Mouse (Mus musculus) gastrocnemius, postnatal 25 days (tissue): Measurements from ENCODE around the gene Zfp28. TPM values are rescaled to one million over a fixed set of nuclear protein-coding genes. Genes with fewer than 3 reads are reported as not detected.
"Not testable (repeated sequence)": the region's sequence is repeated elsewhere in the genome, so short reads cannot be mapped to it uniquely, and the experiment has no call there.

Experiments
- DNase-seq: peaks from one replicate; pipeline ENCODE4 v3.0.0; 2022
- long read RNA-seq, 2 experiments: library from polyadenylated mRNA; stranded (forward); transcript quantifications; one replicate each; pipeline ENCODE4 v2.0.0; 2021
- total RNA-seq, 2 experiments: library from RNA; stranded (reverse); gene quantifications; 1 replicate in 1 of 2; 2 replicates in 1 of 2; pipeline ENCODE4 v1.2.3; 2021

Zfp28 gene
- total RNA-seq = 1 to 10 TPM; 1.1 to 1.9 TPM
- long read RNA-seq, experiment 1 = 0 reads
- long read RNA-seq, experiment 2, full-length matches to known transcripts = 1 of 5 reads
- long read RNA-seq, experiment 2, partial matches to known transcripts = 1 of 5 reads
- long read RNA-seq, experiment 2, other reads (novel, unspliced or antisense) = 3 of 5 reads

GRCm38 (mm10) chr7:6383044-6383455 lies at the start of gene Zfp28:
TSS of gene Zfp28 (plus strand) at chr7:6383295.
- DNase-seq = peak; percentile 94

GRCm38 (mm10) chr7:6339865-6340264 lies 43.2 kb upstream of the Zfp28 start:
- no peak for DNase-seq

GRCm38 (mm10) chr7:6343501-6344071 lies 39.5 kb upstream of the Zfp28 start, which contains the start of gene Gm3854:
TSS of gene Gm3854 (plus strand) at chr7:6343759.
- DNase-seq = peak; percentile 20

GRCm38 (mm10) chr7:6344124-6344523 lies 39.0 kb upstream of the Zfp28 start:
- DNase-seq = no peak

- no peak for DNase-seq
These were observed 25.0 kb upstream of the Zfp28 start for GRCm38 (mm10) chr7:6358121-6358520.

GRCm38 (mm10) chr7:6358937-6359590 lies 24.0 kb upstream of the Zfp28 start:
- no peak for DNase-seq

GRCm38 (mm10) chr7:6360477-6361060 lies 22.5 kb upstream of the Zfp28 start:
- no peak for DNase-seq

- DNase-seq = no peak
These were observed 21.3 kb upstream of the Zfp28 start for GRCm38 (mm10) chr7:6361756-6362155.

- peak; percentile 96 for DNase-seq
These were observed 20.6 kb upstream of the Zfp28 start for GRCm38 (mm10) chr7:6362268-6363046.

- DNase-seq = peak; percentile 76
These were observed 20.0 kb upstream of the Zfp28 start, which contains the start of gene Zfp78 for GRCm38 (mm10) chr7:6363047-6363488. TSS of gene Zfp78 (plus strand) at chr7:6363280.

- no peak for DNase-seq
These were observed 18.3 kb upstream of the Zfp28 start for GRCm38 (mm10) chr7:6364761-6365160.

- no peak for DNase-seq
These were observed 15.9 kb upstream of the Zfp28 start for GRCm38 (mm10) chr7:6367185-6367584.

GRCm38 (mm10) chr7:6368146-6368545 lies 14.9 kb upstream of the Zfp28 start:
- not testable (repeated sequence) for DNase-seq

GRCm38 (mm10) chr7:6369460-6369859 lies 13.6 kb upstream of the Zfp28 start:
- no peak for DNase-seq

- no peak for DNase-seq
These were observed 10.1 kb upstream of the Zfp28 start for GRCm38 (mm10) chr7:6372993-6373392.

- no peak for DNase-seq
These were observed 4.7 kb upstream of the Zfp28 start for GRCm38 (mm10) chr7:6378441-6378840.

- DNase-seq = no peak
These were observed 1.7 kb upstream of the Zfp28 start for GRCm38 (mm10) chr7:6381431-6381830.

GRCm38 (mm10) chr7:6384011-6384410 lies 916 bp downstream of the Zfp28 start:
- no peak for DNase-seq

- DNase-seq = peak; percentile 16
These were observed 3.9 kb downstream of the Zfp28 start for GRCm38 (mm10) chr7:6386995-6387394.

- no peak for DNase-seq
These were observed 5.9 kb downstream of the Zfp28 start for GRCm38 (mm10) chr7:6388971-6389370.

- DNase-seq = no peak
These were observed 6.4 kb downstream of the Zfp28 start for GRCm38 (mm10) chr7:6389449-6389848.
